Mouse (Mus musculus) CH12.LX (cell line): ENCODE measurements around the gene Slc37a3. TPM values are rescaled to one million over a fixed set of nuclear protein-coding genes. Genes with fewer than 3 reads are reported as not detected.
A peak's percentile ranks its signal among the peaks of the same experiment; 100 is the strongest.
"Not testable (repeated sequence)": the region's sequence is repeated elsewhere in the genome, so short reads cannot be mapped to it uniquely, and the experiment has no call there.

Experiments used
- DNase-seq: peaks from one replicate; pipeline ENCODE4 v3.0.0-alpha.2; 2013; ENCODE audit errors: extremely low read depth
- H3K27ac ChIP-seq: 2 replicates; pipeline ENCODE4 v1.5.1; 2012; ENCODE audit warnings: low read depth, mild to moderate bottlenecking, control low read depth, moderate library complexity; ENCODE audit not compliant: insufficient read depth
- H3K27me3 ChIP-seq: replicated peaks from 2 replicates; pipeline ENCODE3; 2012; ENCODE audit warnings: inconsistent platforms
- H3K36me3 ChIP-seq, 2 experiments: replicated peaks in 1 of 2; 2 replicates each; pipeline versions ENCODE3 to v1.6.1; 2012; ENCODE audit warnings: inconsistent platforms in 1 of 2, low read length in 1 of 2, mild to moderate bottlenecking in 1 of 2, mixed read lengths in 1 of 2, moderate library complexity in 1 of 2; ENCODE audit not compliant: control insufficient read depth in 1 of 2, insufficient read depth in 1 of 2
- H3K4me1 ChIP-seq, 2 experiments: 2 replicates each; pipeline ENCODE4 v1.6.1; 2012; ENCODE audit warnings: inconsistent platforms in 1 of 2, moderate library complexity in 1 of 2; ENCODE audit not compliant: insufficient read depth in 2 of 2, control insufficient read depth in 1 of 2
- H3K4me2 ChIP-seq: 2 replicates; pipeline ENCODE4 v1.6.1; 2012; ENCODE audit warnings: low read depth, mild to moderate bottlenecking, control low read depth; ENCODE audit not compliant: poor library complexity, insufficient read depth, severe bottlenecking
- H3K4me3 ChIP-seq, 3 experiments: fragments of 150-350 bp in 1 of 3; sonication (generic) in 1 of 3; replicated peaks in 1 of 3; 2 replicates each; pipeline versions ENCODE3 to v1.5.1; 2011 to 2012; ENCODE audit warnings: low read depth in 2 of 3, low read length in 2 of 3, mild to moderate bottlenecking in 2 of 3, moderate library complexity in 2 of 3, control low read depth in 1 of 3, improper control_type of control experiment in 1 of 3, inconsistent platforms in 1 of 3, mixed read lengths in 1 of 3; ENCODE audit not compliant: poor library complexity in 1 of 3
- H3K79me2 ChIP-seq: replicated peaks from 2 replicates; pipeline ENCODE4 v1.6.1; 2012; ENCODE audit warnings: mild to moderate bottlenecking, moderate library complexity; ENCODE audit not compliant: control insufficient read depth, poor library complexity, insufficient read depth, severe bottlenecking; ENCODE audit errors: extremely low read depth
- H3K9ac ChIP-seq: 2 replicates; pipeline ENCODE4 v1.6.1; 2012; ENCODE audit warnings: low read depth, mild to moderate bottlenecking, control low read depth, moderate library complexity; ENCODE audit not compliant: insufficient read depth
- H3K9me3 ChIP-seq: replicated peaks from 2 replicates; pipeline ENCODE3; 2012; ENCODE audit warnings: low read length, inconsistent platforms, mixed read lengths
- CHD2 ChIP-seq: IDR thresholded peaks from 2 replicates; pipeline ENCODE4 v1.6.1; 2011; ENCODE audit warnings: low read length, improper control_type of control experiment
- CTCF ChIP-seq, 2 experiments: IDR thresholded peaks in 1 of 2; conservative IDR thresholded peaks in 1 of 2; 2 replicates each; pipeline ENCODE4 v1.5.1; 2011 to 2012; ENCODE audit warnings: low read depth in 2 of 2, low read length in 2 of 2, improper control_type of control experiment in 1 of 2, inconsistent platforms in 1 of 2, mild to moderate bottlenecking in 1 of 2, moderate library complexity in 1 of 2
- EP300 ChIP-seq: IDR thresholded peaks from 2 replicates; pipeline ENCODE4 v1.6.1; 2011; ENCODE audit warnings: low read length, improper control_type of control experiment
- HCFC1 ChIP-seq: IDR thresholded peaks from 2 replicates; pipeline ENCODE4 v1.6.1; 2012; ENCODE audit warnings: low read depth, mild to moderate bottlenecking, inconsistent platforms, low read length, improper control_type of control experiment
- JUND ChIP-seq: conservative IDR thresholded peaks from 2 replicates; pipeline ENCODE4 v1.6.1; 2011; ENCODE audit warnings: low read depth, low read length, improper control_type of control experiment
- KAT2A ChIP-seq: IDR thresholded peaks from 2 replicates; pipeline ENCODE4 v1.6.1; 2012; ENCODE audit warnings: low read length, improper control_type of control experiment, inconsistent platforms; ENCODE audit not compliant: insufficient replicate concordance
- MAFK ChIP-seq: IDR thresholded peaks from 2 replicates; pipeline ENCODE4 v1.6.1; 2011; ENCODE audit warnings: low read length, improper control_type of control experiment; ENCODE audit not compliant: insufficient replicate concordance
- MAX ChIP-seq: IDR thresholded peaks from 2 replicates; pipeline ENCODE4 v1.6.1; 2011; ENCODE audit warnings: low read length, improper control_type of control experiment
- MAZ ChIP-seq: IDR thresholded peaks from 2 replicates; pipeline ENCODE4 v1.6.1; 2012; ENCODE audit warnings: low read depth, mild to moderate bottlenecking, inconsistent platforms, low read length, improper control_type of control experiment, moderate library complexity
- MEF2A ChIP-seq: IDR thresholded peaks from 2 replicates; pipeline ENCODE4 v1.6.1; 2014; ENCODE audit warnings: low read depth, mild to moderate bottlenecking, inconsistent platforms, low read length, improper control_type of control experiment, borderline replicate concordance
- MYC ChIP-seq: IDR thresholded peaks from 2 replicates; pipeline ENCODE4 v1.6.1; 2011; ENCODE audit warnings: low read depth, mild to moderate bottlenecking, improper control_type of control experiment, low read length
- NELFE ChIP-seq: IDR thresholded peaks from 2 replicates; pipeline ENCODE4 v1.6.1; 2011; ENCODE audit warnings: low read depth, low read length, improper control_type of control experiment
- POLR2A ChIP-seq: IDR thresholded peaks from 2 replicates; pipeline ENCODE4 v1.6.1; 2011; ENCODE audit warnings: low read depth, mild to moderate bottlenecking, improper control_type of control experiment, low read length
- POLR2AphosphoS2 ChIP-seq: IDR thresholded peaks from 2 replicates; pipeline ENCODE4 v1.6.1; 2011; ENCODE audit warnings: low read depth, low read length, improper control_type of control experiment
- RAD21 ChIP-seq: IDR thresholded peaks from 2 replicates; pipeline ENCODE4 v1.6.1; 2011; ENCODE audit warnings: low read depth, mild to moderate bottlenecking, low read length, improper control_type of control experiment, moderate library complexity
- RCOR1 ChIP-seq: conservative IDR thresholded peaks from 2 replicates; pipeline ENCODE4 v1.6.1; 2012; ENCODE audit warnings: low read depth, mild to moderate bottlenecking, inconsistent platforms, low read length, improper control_type of control experiment
- SMC3 ChIP-seq: IDR thresholded peaks from 2 replicates; pipeline ENCODE4 v1.6.1; 2011; ENCODE audit warnings: low read depth, low read length, improper control_type of control experiment
- TCF12 ChIP-seq: IDR thresholded peaks from 2 replicates; pipeline ENCODE4 v1.6.1; 2014; ENCODE audit warnings: low read depth, mild to moderate bottlenecking, inconsistent platforms, low read length, improper control_type of control experiment
- UBTF ChIP-seq: IDR thresholded peaks from 2 replicates; pipeline ENCODE4 v1.6.1; 2012; ENCODE audit warnings: low read depth, mild to moderate bottlenecking, inconsistent platforms, low read length, improper control_type of control experiment, moderate library complexity
- ZKSCAN1 ChIP-seq: IDR thresholded peaks from 2 replicates; pipeline ENCODE4 v1.6.1; 2012; ENCODE audit warnings: low read depth, inconsistent platforms, low read length, improper control_type of control experiment, borderline replicate concordance
- ZNF384 ChIP-seq: IDR thresholded peaks from 2 replicates; pipeline ENCODE4 v1.6.1; 2012; ENCODE audit warnings: low read depth, low read length, improper control_type of control experiment, inconsistent platforms
- dilution Hi-C: fragments of 300-500 bp; cut with MboI; formaldehyde crosslinking; loops from 2 replicates; pipeline ENCODE4 v1.14.3; 2020; ENCODE audit warnings: low sequenced_read_pairs; ENCODE audit not compliant: extremely low pct_unique_long_range_greater_than_20kb, extremely low pct_ligation_motif_present
- in situ Hi-C: fragments of 300-500 bp; cut with MboI; formaldehyde crosslinking; loops from 3 replicates; pipeline ENCODE4 v1.14.3; 2019; ENCODE audit warnings: low sequenced_read_pairs, low pct_ligation_motif_present, low pct_unique_long_range_greater_than_20kb, mixed read lengths
- polyA plus RNA-seq: library from polyadenylated mRNA; unstranded; fragments of >175 nt; gene quantifications from 2 replicates; pipeline ENCODE4 v1.2.1, GENCODE M21; 2012; ENCODE audit warnings: low read depth; ENCODE audit not compliant: insufficient read length
- total RNA-seq, 2 experiments: library from RNA; depleted of rRNA; stranded (reverse); fragments of 300-350 nt in 1 of 2; fragments of >200 nt in 1 of 2; gene quantifications; 2 replicates each; pipeline ENCODE4 v1.2.3; 2012 to 2014

Gene Slc37a3
- total and polyA plus RNA-seq, 3 experiments, result 2.6 to 8.7 (median 8.0) TPM

GRCm38 (mm10) chr6:39419851-39420721, 42.6 kb upstream of the Slc37a3 start, which contains the start of gene Mkrn1 (continued):
- TF ChIP-seq MAZ, result no peak
- no peak for TF ChIP-seq CHD2
- TF ChIP-seq, all 38 proteins: peak for 11

GRCm38 (mm10) chr6:39419386-39419850, 41.9 kb upstream of the Slc37a3 start:
- TF ChIP-seq KAT2A (no peak), CTCF (conservative IDR thresholded peaks at IDR 0.05 in 1 of 2, IDR thresholded peaks at IDR 0.05 in 1 of 2; ENCODE audit: low read depth in 2 of 2, low read length in 2 of 2) (no peak), RAD21 (no peak), EP300 (no peak), POLR2AphosphoS2 (no peak)
- dilution Hi-C loops, result no loop called here
- in situ Hi-C loops, result no loop called here
- no peak for DNase-seq
- Histone ChIP-seq H3K9ac (peak overlapping the region; percentile 65), H3K4me3 (peak overlapping the region; percentile 66 to 98 (median 91)), H3K36me3 (peaks cover 0 to 2% of the 10 kb centered on the region in 2 experiments), H3K79me2 (peaks cover 23% of the 10 kb centered on the region), H3K4me2 (peak overlapping the region; percentile 97), H3K4me1 (peaks cover 4 to 30% of the 10 kb centered on the region in 2 experiments; a peak in 2 of 4 replicates), H3K27me3 (peaks cover 5% of the 10 kb centered on the region), H3K9me3 (no peaks in the 10 kb centered on the region), H3K27ac (no peak overlapping the region)

GRCm38 (mm10) chr6:39416654-39417053, 39.2 kb upstream of the Slc37a3 start:
- H3K4me3 ChIP-seq, in situ Hi-C loops, H3K9me3 ChIP-seq, H3K9ac ChIP-seq, H3K36me3 ChIP-seq, H3K27me3 ChIP-seq, DNase-seq, dilution Hi-C loops, H3K4me2 ChIP-seq, H3K27ac ChIP-seq: not testable (repeated sequence)
- peaks cover 36% of the 10 kb centered on the region for H3K79me2 ChIP-seq
- peaks cover 4 to 30% of the 10 kb centered on the region in 2 experiments; a peak in 2 of 4 replicates for H3K4me1 ChIP-seq

- peaks cover 36% of the 10 kb centered on the region for H3K79me2 ChIP-seq
- H3K4me3 ChIP-seq, result no peak overlapping the region
- H3K27me3 ChIP-seq, result no peaks in the 10 kb centered on the region
- no peaks in the 10 kb centered on the region for H3K9me3 ChIP-seq
- no peak overlapping the region for H3K9ac ChIP-seq
- H3K4me1 ChIP-seq, result peaks cover 4 to 28% of the 10 kb centered on the region in 2 experiments; a peak in 2 of 4 replicates
- dilution Hi-C loops (no loop called here), in situ Hi-C loops (no loop called here)
- peak; percentile 58 for DNase-seq
- H3K36me3 ChIP-seq, result peaks cover 0 to 6% of the 10 kb centered on the region in 2 experiments
- H3K4me2 ChIP-seq, result no peak overlapping the region
- no peak overlapping the region for H3K27ac ChIP-seq
- TF ChIP-seq HCFC1 (no peak), SMC3 (peak; percentile 35), CTCF (conservative IDR thresholded peaks at IDR 0.05 in 1 of 2, IDR thresholded peaks at IDR 0.05 in 1 of 2; ENCODE audit: low read depth in 2 of 2, low read length in 2 of 2) (peak; percentile 70 to 74), KAT2A (no peak), NELFE (no peak), ZNF384 (0 out of 2 replicates have a peak, but pooled peaks have one; percentile 31), UBTF (no peak), MYC (no peak), MEF2A (no peak), EP300 (no peak), TCF12 (no peak), JUND (no peak), CHD2 (no peak), MAX (no peak), RAD21 (peak; percentile 45), MAFK (no peak), ZKSCAN1 (no peak), RCOR1 (no peak), POLR2A (no peak)
These were observed 38.3 kb upstream of the Slc37a3 start for GRCm38 (mm10) chr6:39415762-39416161.
